Mouse (Mus musculus): Measurements from ENCODE around the gene Fam160b1.
A peak's percentile ranks its signal among the peaks of the same experiment; 100 is the strongest.

Gene Fam160b1

DNA sequence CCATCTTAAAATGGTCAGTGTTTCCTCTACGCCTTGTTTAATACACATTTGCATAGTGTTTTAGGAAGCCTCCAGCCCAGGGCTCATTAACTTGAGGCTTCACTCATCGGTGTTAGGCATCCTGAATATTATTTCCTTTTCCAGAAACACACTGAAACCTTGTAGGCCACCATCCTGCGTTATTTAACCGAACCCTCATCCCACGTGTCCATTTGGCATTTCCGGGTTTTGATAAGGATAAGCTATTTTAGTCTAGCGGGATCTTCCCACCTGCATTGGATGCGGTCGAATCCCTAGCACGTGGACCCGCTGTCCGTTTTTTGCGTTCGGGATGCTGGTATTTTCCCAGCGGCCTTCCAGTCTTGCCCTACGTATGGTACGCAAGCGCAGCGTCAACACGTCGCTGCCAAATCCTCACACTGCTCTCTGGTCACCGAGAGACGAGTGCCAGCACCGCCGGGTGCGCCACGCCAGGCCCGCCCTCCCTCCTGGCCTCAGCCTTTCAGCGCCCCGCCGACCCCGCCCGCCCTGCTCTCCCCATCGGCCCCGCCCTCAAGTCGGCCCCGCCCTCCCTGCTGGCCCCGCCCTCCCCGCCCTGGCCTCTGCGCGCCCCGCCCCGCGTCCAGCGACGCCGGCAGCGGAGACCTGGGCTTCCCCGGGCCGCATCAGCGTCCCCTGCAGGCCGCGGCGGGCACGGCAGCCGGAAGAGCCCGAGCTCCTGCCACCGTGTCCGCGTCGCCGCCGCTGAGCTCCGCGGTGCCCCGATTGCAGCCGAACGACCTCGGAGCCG is at the start of gene Fam160b1:
Gene Fam160b1, plus strand, starts transcription at position 340 of the 790 bp plus-strand sequence.
- DNase-seq, result peak; percentile 96 to 99

DNA sequence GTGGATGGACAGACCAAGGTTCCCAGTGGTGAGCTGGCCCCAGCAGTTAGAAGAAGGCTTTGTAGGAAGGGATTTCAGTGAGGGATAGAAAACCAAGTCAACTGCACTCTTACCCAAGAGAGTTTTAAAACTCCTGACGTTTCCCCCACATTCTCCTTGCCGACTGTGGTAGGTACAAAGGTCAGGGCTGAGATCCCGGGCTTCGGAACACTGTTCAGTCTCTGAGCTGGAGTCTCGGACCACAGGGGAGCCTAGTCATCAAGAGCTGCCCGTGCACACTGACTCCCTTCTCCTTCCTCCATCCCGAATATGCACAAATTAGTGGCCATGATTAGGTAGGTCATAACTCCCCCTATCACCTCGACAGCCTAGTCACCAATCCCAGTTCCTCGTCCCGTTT is 47.3 kb upstream of the Fam160b1 start:
- DNase-seq, result peak in 1 of 2 experiments; percentile 54

DNA sequence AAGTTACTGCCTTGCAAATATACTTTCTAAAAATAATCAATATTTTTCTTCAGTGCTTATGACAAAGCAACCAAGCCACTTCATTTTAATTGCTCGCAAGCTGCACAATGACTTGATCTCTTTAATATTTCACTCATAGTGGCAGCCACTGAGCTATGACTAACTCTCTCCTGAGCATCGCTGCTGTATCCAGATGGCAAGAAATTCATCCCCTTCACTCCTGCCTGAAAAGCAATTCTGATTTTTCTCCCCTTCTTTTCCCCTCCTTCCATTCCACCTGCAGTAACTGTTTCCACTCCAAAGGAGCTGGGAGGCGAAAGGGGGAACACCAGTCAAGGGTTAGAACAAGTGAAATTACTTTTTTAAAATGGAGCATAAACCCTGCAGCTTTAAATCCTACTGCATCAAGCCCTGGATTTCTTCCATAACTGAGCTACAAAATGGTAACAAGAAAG is 46.6 kb upstream of the Fam160b1 start:
- DNase-seq, result no peak

DNA sequence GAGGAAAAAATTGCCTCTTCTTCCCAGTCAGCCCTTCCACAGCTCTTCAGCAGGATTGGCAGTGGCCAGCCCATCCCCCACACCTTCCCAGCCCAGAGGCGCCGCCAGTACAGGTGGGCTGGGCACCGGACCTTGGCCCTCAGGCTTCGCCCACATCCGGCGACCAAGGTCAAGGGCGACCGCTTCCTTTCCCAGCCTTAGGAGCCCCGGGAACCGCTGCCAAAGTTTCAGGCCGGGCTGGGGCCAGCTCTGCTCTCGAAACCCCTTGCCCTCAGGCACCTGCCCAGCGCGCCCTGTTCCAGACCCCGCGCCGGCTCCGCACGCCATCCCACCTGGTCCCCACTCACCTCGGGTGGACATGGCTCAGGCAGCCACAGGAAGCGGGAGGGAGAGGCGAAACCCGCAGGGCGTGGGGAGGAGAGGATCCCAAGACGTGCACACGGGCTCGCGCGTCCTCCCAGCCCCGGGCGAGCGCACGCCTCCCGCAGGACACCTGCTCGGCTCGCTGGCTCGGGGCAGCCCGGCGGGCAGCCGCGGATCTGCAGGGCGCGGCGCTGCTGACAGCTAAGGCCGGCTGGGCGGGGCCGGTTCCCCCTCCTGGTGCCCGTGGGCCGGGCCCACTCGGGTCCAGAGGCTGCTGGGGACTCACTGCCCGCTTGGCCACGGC is 46.0 kb upstream of the Fam160b1 start, which contains the start of gene Ablim1:
Gene Ablim1, minus strand, starts transcription at position 574 of the 667 bp plus-strand sequence.
- peak; percentile 82 to 86 for DNase-seq

DNA sequence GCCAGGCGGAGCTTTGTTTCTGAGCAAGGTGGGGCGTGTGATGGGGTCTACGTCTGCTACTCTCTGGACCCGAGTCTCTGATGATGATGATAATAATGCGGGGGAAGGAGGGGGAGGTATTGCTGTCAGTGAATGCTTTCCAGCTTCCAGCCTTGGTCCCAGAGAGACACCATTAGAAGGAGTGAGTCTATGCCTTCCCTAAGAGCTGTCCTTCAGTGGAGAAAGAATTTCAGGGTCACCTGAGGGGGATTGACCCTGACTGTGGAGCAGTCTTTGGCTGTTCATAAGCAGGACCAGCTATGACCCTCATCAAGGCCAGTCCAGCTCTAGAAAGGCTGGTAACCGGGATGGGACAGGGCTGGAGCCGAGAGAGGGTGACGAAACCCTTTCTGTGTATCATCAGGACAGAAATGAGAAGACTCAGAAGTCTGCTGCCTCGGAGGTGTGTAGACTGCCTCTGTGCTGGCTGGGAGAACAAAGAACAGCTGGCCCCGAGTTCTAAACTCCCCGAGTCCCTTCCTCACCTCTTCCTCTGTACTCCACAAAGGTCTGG is 45.4 kb upstream of the Fam160b1 start:
- no peak for DNase-seq

DNA sequence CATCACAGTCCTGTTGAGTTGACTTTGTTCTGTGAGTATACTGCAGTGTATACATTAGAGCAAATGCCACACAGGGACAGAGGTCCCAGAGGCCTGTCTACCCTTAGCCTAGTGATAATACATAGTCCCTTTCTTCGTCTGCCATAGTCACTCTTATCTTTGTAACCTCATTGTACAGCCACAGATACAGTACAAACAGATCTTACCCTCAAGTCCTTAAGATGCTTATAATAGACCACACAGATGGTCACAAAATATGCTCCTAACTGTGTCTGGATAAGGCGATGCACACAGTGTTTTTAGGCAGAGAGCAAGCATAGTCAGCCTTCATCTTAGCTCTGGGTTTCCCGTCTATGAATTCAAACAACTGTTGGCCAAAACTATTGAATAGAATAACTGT is 43.9 kb upstream of the Fam160b1 start:
- no peak for DNase-seq

DNA sequence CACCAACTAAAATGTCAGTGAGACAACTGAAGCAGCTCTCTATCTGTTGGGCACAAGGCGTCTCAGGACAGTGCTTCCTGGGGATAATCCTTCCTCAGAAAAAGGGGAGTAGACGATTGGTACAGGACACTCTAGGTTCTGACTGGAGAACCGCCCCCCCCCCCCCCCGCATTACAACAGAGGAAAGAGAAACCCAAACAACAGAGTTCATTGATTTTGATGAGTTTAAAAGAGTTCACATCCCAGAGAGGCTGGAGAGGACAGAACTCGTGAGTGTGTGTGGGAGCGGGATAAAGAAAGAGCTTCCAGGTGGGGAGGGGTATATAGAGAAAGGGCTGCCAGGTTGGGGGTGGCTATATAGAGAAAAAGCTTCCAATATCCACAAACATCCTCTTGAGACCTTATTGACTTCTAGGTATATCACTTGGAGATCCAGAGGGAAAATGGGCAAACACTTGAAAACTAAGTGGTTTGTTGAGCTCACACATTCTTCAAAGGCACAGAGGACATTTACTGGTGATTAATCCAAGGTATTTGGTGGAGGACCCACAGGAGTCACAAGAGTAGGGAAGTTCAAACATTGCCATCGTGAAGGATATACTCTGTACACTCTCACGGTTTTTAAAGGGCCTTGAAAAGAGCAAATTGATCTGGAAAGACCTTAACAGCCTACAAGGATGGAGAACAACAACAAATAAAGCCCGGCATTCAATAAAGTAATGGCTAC is 39.7 kb upstream of the Fam160b1 start:
- DNase-seq, result no peak

DNA sequence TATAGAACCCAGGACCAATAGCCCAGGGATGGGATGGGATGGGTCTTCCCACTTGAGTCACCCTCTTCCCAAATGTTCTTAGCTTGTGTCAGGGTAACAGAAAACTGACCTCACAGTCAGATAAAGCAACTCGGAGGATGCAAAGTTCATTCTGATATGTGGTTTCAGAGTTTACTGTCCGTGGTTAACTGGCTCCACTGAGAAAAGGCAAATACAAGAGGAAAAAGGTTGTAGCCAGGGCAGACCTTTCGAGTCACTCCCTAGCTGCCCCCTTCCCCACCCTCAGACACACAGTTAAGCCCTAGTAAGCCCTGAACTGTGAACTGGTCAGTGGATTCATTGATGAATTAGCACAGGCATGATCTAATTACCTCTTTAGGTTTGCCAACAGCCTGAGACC is 38.6 kb upstream of the Fam160b1 start:
- no peak for DNase-seq

DNA sequence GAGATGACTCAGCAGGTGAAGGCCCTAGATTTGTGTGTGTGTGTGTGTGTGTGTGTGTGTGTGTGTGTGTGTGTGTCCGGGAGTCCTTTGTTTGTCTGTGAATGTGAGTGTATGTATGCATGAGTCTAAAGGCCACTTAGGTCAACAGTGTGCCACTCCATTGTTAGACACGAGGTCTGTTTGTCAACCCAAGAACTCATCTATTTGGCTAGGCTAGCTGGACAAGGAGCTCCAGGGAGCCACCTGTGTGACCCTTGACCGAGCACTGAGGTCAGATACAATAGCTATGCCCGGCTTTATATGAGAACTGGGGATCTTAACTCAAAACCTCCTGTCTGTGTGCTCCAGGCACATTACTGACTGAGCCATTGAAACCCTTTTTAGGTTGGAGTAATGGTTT is 38.0 kb upstream of the Fam160b1 start:
- DNase-seq, result no peak

DNA sequence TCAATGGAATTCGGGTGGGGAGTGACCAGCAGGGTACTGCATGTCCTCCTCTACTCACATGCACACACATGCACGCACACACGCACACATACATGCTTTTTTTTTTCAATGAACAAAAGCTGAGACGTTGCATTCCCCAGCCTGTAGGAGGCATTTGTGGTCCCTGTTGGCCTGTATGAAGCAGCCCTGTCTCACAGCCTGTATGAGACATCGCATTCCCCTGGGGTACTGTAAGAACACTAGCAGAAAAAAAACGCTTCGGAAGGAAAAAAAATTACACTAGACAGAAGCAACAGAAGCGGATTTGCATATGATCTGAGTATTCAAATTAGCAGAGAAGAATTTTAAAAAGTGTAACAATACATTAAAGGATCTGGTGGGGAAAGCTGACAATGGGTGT is 37.4 kb upstream of the Fam160b1 start:
- no peak for DNase-seq

DNA sequence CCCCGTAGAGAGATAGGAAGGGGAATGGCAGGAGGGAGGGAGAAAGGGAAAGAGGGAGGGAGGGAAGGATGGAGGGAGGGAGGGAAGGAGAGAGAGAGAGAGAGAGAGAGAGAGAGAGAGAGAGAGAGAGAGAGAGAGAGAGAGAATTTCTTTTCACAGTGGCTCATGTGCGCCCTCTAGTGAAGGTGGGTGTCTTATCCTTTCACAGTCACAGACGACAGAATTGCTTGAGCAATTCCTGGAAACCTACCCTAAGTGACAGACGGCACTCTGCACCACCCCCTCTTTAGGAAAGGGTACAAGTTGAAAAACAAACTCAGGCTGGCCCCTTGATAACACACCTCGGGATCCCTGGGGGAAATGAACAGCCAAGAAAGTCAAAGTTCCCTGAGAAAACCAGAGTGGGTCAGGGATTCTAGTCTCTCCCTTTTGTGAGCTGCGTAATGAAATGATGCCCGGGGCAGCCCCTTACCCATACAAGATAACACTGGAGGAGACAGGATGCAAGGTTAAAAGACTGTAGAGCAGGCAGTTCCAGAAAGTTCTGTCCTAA is 34.7 kb upstream of the Fam160b1 start:
- peak; percentile 85 to 86 for DNase-seq

DNA sequence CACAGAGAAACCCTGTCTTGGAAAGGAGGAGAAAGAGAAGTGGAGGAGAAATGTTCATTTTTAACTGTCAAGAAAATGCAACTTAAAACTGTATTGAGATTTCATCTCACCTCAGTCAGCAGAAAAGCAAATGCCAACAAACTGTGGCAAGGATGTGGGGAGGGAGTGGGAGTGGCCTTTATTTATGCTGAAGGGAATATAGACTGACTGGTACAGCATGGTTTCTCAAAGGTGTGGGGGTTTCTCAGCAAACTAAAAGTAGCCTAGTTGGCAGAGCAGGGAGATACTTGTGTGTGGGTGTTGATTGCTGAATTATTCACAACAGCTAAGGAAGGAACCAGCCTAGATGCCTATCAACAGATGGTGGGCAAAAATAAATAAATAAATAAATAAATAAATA is 32.8 kb upstream of the Fam160b1 start:
- DNase-seq, result no peak

DNA sequence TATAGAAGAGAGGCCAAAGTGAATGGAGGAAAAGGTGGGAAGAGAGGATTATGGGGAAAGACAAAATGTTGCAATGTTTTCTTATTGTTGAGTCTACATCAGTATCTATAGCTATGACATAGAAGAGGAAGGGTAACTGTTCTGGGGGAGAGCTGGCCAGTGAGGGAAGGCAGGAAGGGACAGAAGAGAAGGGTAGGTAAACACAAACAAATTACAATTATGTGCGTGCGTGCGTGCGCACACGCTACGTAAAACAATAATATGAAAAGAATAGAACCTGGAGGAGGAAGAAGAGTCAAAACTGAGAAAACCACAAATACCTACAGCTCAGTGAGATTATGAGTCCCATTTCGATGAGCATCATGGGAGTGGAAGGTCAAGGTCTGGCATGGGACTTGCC is 32.2 kb upstream of the Fam160b1 start:
- no peak for DNase-seq

DNA sequence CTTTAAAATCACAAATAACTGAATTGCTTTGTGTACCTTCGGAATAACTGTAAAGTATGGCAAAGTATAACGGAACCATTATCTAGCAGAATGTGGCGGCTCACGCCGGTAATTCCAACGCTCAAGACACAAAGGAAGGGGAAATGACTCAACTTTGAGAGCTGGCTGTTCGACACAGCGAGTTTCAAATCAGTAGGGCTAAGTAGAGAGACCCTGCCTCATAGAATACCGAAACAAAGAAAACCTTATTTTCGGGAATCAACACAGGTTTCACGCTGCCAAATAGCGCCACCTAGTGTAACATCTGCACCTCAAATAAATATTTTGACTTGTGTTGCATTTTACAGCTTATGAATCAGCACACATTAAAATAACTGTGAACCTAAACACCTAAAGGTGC is 31.7 kb upstream of the Fam160b1 start:
- peak; percentile 59 to 71 for DNase-seq

DNA sequence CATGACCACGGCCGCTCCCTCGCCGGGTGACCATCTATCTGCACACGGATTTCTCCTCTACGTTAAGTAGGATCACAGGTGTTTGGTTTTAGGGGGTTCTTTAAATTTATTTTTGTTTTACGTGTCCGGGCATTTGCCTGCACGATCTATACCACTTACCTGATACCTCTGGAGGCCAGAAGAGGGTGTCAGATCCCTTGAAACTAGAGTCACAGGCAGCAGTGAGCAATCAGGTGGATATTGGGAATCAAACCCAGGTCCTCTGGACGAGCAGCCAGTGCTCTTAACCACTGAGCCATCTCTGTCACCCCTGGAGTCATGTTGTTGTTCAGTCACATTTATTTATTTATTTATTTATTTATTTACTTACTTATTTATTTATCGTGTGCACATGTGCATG is 30.2 kb upstream of the Fam160b1 start:
- DNase-seq, result no peak

DNA sequence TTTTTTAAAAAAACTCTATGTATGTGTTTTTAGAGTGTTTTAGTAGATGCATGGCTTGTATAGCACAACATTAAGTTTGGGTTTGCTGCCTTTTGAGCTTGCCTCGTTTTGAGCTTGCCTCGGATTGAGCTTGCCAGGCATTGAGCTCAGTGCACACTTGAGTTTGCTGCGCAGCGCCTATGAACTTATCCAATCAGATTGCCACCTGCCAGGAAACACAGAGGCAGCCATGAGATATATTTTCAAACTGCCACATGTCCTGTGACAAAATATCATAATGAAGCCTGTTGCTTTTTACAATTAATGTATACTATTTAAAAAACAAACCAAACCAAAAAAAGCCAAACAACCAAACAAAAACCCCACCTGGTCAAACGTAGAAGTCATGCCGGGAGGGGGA is 29.2 kb upstream of the Fam160b1 start:
- no peak for DNase-seq

DNA sequence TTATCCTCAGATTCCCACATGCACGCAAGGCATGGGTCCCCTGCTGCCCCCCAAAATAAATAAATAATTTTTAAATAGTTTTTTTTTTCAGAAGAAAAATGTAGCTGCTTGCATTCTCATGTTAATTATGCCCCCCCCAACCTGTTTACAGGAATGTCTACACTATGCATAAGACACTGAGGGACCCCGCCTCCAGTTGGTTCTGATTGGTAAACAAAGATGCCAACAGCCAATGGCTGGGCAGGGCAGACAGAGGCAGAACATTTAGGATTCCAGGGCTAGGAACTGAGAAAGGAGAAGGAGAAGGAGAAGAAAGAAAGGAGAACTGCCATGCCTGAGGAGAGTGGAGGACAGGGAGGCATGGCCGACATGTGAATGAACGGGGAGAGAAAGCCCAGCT is 27.1 kb upstream of the Fam160b1 start:
- DNase-seq, result no peak

DNA sequence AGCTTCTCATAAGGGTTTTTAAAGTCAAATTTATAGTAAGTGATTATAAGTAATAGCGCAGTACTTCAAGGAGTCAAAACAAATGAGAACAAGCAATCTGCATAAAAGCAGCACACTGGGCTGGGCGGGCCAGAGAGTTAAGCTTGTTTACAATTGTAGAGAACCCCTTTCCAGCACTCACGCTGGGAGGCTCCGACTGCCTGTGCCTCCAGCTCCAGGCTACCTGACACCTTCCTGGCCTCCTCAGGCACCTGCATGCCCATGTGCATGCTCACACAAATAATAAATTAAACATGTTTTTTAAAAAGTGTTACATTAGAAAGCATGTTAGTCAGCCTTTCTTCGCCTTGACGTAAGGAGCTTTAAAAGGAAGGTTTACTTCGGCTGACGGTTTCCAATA is 25.3 kb upstream of the Fam160b1 start:
- DNase-seq, result no peak

DNA sequence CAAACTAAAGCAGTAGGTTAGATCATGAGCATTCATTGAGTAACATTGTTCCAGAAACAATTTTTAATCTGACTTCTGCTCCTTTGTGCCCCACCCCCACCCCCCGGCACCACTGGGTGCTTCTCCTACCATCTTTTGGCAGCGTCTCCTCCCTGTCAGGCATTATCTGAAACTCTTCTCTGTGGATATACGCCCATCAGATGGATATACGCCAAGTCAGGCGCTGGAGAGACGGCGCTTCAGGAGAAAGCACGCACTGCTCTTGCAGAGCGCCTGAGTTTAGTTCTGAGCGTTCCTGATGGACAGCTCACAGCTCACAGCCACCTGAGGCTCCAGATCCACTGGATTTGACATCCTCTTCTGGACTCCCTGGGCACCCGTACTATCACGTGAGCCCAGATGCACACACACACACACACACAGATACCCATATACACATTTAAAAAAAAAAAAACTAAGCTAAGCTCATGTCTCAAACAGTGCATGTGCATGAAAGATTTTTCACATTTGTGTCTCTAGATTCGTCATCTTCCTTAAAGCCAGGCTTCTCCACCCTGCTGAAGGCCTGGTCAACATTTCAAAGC is 21.1 kb upstream of the Fam160b1 start:
- no peak for DNase-seq

DNA sequence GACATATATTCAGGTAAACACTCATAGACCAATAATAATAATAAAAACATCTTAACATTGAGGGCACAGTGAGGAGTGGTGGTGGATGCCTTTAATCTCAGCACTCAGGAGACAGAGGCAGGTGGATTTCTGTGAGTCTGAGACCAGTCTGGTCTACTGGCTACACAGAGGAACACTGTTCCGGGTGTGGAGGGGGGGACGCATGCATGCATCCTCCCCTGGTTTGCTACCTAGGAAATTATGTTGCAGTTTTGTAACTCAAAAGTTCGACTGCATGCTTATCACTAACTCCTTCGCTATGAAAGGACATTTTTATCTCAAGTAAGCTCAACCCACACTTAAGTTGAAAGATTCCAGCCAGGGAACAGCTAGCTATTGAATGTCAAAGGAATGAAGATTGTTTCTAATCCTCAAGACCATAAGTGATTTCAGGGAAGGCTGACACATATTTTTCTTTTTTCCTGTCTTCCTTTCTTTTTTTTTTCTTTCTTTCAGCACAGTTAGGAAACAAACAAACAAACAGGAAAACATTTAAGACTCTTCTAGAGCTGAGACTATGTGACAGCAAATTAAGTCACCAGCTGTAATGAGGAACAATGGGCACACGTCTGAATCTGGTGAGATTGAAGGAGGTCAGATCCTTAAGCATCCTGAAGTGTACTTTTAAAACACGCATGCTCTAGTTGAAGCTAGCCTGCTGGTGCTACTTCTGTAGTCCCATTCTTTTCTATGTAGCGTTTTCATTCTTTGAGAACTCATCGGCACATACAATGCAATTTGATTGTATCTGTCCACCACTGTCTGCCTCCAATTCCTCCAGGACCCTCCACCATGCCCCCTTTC is 19.4 kb upstream of the Fam160b1 start:
- no peak for DNase-seq

DNA sequence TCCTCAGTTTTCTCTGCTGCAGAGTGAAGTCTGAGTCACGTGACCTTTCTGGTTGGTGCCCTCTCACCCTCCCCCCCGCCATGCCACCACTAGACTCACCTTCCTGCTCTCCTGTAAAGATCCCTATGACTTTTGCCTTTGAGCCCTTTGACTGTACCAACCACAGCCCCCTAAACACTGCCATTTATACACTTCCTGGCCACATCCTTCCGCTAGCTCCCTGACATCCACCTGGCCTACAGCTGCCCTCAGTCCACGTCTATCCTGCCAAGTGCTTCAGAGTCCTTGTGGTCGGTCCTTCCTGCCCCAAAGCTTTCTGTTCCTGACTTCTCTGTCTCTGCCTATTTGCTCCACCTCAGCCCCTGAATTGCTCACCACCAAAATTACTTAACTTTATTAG is 16.6 kb upstream of the Fam160b1 start:
- no peak for DNase-seq

DNA sequence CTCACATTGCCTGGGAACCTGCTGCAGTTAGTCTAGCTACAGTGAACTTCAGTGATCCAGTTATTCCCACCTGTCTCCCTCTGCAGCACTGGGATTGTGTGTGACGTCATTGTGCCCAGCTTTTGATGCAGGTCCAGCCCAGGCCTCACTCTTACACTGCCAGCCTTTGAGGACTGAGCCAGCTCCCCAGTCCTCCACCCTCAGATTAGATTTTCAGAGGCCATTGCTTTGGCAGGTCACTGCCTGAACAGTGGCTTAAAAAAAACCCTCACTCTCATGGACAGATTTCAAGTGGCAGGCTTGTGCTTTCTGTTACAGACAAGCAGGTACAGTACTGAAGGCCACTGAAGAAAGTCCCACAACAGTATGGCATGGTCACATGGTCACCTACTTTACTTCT is 15.8 kb upstream of the Fam160b1 start:
- DNase-seq, result no peak
